Mouse (Mus musculus) MEL-GATA-1-ER (cell line): ENCODE measurements around the gene Hist1h2bf.
"Not testable (repeated sequence)": the region's sequence is repeated elsewhere in the genome, so short reads cannot be mapped to it uniquely, and the experiment has no call there.

Source experiments
- DNase-seq: peaks from one replicate; pipeline ENCODE4 v3.0.0-alpha.2; 2012; ENCODE audit warnings: low read depth; ENCODE audit errors: extremely low read depth

Gene Hist1h2bf

DNA sequence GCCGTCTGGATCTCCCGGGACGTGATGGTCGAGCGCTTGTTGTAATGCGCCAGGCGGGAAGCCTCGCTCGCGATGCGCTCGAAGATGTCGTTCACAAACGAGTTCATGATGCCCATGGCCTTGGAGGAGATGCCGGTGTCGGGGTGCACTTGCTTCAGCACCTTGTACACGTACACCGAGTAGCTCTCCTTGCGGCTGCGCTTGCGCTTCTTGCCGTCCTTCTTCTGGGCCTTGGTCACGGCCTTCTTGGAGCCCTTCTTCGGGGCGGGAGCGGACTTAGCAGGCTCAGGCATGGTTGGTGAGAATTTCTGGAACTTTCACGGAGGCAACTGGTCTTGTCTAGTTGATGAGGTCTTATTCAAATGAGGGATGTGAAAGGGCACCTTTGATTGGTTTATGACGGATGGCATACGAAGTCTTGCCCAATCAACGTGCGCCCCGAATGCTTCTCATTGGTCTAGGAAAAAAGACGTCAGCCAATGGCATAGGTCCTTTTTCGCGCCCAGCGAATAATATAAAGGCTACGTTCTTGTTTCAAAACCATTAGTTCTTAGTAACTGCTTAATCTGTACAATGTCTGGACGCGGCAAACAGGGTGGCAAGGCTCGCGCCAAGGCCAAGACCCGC, at the start of gene Hist1h2bf, which contains the start of gene Hist1h2ad:
TSS of gene Hist1h2bf (minus strand) at position 299 of the 627 bp plus-strand sequence.
TSS of gene Hist1h2ad (plus strand) at position 484 of the 627 bp plus-strand sequence.
- peak; percentile 99 for DNase-seq

DNA sequence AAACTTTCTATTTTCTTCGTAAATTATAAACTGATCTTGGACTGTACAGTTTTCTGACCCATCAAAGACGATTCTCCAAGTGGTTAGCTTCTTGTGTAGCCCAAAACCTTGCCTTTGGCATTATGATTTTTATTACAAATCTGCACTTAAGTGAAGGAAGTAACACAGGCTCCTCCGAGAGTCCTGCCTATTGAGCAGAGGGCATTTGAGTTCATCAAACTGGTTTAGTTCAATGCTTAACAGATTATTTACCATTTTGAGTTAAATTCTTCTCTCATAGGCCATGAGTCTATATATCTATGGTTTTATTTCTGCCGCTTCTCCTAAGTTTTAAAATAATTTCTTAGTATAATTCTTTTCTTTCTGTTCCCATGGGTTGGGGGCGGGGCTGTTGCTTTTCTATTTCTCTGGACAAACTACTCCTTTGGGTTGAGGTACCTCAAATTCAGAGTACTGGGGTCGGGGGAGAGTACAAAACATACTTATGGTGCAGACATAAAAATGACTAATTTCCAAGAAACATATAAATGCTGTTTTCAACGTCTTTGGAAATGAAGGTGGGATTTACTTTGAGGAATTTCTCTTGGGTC, 49.0 kb upstream of the Hist1h2bf start:
- peak; percentile 39 for DNase-seq

DNA sequence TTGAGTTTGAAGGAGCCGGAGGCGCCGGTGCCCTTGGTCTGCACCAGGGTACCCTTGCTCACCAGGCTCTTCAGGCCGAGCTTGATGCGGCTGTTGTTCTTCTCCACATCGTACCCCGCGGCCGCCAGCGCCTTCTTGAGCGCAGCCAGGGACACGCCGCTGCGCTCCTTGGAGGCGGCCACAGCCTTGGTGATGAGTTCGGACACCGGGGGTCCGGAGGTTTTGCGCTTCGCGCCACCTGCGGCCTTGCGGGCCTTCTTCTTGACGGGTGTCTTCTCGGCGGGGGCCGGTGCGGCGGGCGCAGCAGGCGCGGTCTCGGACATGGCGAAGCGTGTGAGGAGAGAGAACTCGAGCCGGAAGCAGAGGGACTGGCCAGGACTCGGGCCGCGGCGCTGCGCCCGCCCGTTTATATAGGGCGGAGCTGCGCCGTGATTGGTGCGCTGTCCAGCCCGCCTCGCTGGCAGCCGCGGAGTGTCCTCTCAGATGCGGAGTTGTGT, 48.2 kb upstream of the Hist1h2bf start, which contains the start of gene Hist1h1e:
TSS of gene Hist1h1e (minus strand) at position 384 of the 497 bp plus-strand sequence.
- DNase-seq: peak; percentile 81

DNA sequence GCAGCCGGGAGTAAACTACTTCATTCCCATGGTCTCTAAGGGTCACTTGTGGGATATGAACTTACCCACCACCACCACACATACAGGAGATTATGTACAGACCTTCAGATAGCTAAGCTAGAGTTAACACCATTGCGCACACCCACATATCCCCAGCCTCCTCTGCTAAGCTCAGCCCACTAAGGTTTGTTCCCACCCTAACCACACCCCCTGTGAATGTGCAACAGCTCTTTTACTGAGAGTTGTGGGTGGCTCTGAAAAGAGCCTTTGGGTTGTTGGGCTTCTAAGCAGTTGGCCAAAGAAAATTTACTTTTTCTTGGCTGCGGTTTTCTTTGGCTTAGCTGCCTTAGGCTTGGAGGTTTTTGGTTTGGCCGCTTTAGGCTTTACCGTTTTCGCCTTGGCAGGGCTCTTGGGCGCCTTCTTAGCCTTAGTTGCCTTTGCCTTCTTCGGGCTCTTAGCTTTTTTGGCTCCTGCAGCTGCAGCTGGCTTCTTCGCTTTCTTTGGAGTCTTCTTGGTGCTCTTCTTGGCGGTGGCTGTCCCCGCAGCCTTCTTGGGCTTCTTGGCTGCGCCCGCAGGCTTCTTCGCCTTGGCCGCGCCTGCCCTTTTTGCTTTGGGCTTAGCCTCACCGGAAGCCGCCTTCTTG, 47.7 kb upstream of the Hist1h2bf start:
- no peak for DNase-seq

DNA sequence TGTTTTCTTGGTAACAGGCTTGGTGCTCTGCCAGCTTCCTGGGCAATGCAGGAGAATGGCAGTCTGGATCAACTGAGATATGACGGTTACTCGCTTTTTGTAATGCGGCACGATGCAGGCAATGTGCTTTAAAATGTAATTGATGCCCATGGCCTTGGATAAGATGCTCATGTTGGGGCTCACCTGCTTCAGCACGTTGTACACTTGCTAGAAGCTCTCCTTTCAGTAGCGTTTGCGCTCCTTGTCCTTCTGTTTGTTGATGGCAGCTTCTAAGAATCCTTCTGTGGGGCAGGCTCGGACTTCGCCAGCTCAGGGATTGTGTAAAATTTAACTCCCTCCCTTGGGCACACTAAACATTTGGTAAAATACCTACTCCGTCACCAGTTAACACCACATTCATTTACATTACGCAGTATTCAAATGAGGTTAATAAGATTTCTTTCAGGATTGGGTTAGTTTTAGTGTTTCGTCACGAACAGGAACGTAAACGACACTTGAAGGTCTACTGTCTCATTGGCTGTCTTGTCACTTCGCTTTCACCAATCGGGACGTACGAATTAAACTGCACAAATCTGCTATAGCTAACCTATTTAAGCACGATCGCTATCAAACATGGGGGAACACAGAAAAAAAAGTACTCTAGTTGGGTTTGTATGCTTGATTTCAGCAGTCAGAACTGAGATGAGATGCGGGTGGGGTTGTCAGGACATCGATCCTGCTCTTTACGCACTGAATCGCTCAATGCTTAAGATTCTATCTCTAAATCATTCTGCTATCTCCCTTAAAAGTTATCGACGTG, 46.9 kb upstream of the Hist1h2bf start, which contains the start of gene Hist1h2be:
TSS of gene Hist1h2be (minus strand) at position 392 of the 799 bp plus-strand sequence.
- peak; percentile 98 for DNase-seq

DNA sequence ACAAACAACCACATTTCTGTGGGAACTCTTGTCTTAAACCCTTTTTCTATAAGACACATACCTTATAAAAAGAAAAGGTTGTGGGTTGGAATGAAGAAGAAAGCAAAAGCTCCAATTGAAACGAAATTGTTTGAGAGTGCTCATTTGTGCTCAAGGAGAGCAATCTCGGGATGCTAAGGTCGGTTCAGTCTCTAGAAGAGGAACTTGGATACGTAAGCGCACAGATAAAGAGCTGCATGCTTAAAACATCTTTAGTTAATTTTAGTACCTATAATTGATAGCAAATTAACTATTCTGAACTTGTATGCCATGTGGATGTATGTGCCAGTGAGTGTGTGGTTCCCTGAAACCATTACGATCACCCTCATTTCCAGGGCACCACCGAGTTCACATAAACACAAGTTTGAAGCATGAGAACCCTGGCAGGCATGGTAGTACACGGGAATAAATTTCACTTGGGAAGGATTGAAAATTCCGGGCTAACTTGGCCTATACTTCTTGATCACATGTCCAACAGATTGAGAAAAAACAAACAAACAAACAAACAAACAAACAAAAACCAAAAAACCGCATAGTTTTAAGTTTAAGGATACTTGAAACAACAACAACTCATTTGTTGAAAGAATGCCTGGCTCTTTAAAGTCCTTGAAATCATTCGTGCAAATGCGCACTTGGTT, 46.2 kb upstream of the Hist1h2bf start:
- DNase-seq: peak; percentile 55

DNA sequence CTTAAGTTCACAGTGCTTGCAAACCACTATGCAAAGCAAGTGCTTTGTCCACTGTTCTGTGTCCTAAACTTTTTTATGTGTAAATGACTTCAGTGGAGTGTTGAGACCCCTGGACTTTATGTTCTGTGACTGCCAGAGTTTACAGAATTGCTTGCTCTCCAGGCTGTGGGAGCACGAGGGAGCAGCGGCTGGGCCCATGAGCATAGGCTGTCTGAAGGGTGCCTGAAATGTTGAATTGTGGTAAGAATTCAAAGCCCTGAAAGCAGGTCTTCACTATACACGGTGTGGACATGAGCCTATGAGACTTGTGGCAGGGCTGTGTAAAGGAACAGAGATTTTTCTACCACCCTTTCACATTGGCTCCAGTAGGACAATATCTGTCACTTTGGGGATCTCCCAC, 37.6 kb upstream of the Hist1h2bf start:
- DNase-seq: no peak

DNA sequence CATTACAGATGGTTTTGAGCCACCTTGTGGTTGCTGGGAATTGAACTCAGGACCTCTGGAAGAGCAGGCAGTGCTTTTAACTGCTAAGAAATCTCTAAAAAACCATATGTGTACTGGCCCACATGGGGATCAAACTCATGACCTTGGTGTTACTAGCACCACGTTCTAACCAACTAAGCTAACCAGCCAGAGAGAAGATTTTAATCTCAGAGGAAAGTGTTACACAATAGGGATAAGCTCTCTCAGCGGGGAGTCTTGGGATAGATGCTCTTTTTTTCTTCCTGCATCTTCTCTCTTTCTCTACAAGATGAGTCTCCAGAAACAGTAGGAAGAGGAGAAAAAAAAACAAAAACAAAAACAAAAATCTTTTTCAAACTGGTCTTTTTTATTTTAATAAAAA, 36.4 kb upstream of the Hist1h2bf start:
- DNase-seq: no peak

DNA sequence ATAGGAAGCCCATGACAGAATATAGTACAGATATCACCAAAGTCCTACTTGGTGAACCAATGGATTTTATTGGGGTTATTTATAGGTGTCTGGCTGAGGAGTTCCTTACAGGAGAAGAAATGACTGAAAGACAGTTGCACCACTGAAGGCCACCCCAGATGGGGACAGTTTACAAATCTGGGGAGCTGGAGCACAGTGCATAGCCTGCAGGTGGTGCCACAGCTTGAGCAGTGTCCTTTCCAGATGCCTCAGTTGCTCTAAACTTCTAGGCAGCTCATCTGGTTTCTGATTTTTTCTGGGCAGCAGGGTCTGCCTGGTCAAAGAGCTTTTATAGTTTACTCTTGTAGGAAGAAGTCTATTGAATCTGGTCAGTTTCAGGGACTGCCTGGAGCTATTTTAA, 35.8 kb upstream of the Hist1h2bf start:
- no peak for DNase-seq

DNA sequence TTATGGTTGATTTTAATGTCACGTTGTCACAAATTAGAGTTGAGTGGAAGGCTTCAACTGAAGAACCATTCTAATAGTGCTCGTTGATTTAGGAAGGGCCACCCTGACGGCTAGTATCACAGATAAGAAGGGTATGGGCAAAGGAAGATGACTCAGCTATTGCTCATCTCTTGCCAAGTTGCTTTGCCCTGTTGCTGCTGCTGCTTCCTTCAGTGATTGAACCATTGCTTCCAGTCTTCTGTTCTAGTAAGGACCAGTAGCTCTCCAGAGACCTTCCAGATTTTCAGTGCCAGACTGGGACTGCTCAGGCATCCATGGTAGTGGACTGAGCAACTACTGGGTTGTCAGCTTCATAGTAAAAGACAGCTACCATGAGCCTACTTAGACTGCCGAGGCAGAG, 35.2 kb upstream of the Hist1h2bf start:
- peak; percentile 41 for DNase-seq

DNA sequence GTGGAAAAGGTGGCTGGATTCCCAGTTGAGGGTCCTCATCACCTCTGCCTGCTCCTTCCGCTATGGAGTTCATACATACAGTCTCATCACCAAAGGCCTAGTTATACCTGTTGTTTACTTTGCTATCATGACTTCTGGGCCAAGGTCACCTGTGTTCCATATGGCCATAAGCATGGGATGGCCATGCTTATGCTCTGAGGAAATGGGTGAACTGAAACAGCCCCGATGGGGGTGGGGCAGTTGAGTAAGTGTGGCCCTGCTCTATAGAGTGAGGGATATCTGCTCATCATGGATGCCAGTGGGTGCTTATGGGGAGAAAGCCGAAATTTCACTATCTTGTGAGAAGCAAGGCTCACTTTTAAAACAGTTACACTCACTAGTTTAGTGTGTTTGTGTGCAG, 31.1 kb upstream of the Hist1h2bf start:
- no peak for DNase-seq

DNA sequence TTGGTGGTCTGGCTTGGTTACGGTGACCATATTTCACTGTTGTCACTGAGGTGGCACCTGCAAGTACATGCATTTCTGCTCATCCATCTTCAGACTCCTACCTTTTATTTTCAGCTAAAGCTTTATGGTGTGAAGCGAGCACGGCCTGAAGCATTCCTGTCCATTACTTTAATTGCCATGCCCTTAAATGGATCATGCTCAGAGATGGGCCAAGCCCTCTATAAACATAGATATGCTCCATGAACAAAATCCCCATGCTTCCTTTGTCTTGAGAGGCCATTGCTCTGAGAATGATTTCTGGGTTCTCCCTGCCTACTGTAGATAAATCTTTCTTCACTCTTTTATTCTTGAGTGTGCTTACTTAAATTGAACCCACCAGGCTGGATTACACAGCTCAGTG, 30.5 kb upstream of the Hist1h2bf start:
- DNase-seq: no peak

DNA sequence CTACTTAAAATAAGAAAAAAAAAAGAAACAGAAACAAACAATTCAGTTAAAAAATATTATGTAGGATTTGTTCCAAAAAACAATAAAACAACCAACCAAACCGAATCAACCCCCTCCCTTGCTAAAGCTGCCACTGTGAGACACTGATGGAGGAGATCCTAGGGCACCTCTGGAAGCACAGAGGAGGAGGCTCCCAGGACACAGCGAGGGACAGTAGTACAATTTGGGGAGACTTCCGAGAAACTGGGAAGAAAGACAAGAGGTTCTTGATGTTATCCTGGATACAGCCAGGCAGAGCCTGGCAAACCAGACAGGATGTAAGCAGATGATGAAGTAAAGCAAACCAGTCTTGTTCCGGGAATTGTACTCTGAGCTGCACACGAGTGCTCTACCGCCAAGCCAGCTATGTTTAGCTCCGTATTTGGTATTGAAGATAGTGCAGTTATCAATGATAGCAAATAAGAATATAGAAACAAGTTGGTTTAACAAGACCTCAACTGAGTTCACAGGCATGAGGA, 29.2 kb upstream of the Hist1h2bf start:
- DNase-seq: no peak

DNA sequence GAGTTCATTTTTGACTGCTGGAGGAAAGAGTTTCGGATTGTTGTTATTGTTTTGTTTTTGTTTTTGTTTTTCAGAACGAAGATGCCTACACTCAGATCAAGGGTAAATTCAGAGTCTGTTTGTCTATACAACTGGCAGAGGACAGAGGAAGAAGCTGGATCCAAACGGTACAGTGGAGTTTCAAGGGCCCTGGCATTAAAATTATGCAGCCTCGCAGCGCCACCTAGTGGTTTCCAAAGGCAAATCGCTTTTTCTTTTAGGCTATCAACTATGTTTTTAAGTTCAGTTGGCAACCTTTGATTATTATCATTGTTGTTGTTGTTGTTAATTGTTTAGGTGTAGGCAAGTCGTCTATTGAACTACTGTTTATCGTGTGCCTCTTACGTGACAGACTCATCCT, 24.0 kb upstream of the Hist1h2bf start:
- peak; percentile 69 for DNase-seq

DNA sequence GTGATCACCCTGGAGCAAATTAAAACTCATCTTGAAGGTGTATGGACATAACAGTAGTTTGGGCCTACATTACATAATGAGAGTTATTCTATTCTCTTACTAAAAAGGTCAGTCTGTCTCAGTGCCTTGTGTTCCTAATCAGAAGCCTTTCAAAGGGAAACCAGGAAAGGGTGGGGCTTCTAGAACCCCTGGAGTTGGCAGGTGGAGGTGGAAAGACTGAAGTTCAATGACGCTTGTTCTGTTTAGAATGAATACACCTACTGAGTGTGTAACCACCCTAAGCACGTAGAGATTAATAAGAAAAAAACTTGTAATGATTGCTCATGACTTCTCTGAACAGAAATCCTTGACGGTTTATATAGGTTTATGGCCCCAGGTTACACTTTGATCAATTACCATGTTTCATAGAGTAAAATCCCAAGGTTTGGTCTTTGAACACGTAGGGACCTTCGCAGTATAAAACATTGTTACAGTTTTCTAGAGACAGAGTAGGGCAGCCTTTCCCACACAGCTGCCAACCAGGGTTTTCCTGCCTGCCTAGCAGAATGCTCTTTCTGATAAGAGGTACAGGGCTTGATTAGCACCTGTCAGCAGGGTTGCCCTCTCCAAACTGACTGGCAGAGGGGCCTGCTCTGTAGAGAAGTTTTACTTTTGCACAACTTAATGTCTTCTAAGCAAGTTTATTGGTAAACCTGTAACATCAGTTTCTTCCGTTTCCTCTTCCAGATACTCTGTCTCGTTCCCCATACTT, 21.8 kb upstream of the Hist1h2bf start:
- no peak for DNase-seq

DNA sequence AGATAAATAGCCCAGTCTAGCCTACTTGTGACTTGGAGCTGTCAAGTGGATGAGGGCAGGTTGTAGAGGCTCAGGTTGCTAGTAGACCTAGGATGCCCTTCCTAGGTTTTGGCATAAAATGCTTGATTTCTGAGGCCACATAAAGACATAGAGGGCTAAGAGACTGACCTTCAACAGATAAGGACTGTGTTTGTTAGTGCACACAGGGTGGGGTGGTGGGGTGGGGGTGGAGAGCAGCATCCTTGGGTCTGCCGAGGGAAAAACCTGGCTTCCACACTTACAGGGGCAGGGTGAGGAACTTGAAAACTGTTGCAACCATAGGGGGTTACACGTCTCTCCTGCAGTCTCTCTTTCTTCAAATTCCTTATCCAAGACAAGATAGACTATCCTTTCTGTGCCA, 21.2 kb upstream of the Hist1h2bf start:
- DNase-seq: no peak

DNA sequence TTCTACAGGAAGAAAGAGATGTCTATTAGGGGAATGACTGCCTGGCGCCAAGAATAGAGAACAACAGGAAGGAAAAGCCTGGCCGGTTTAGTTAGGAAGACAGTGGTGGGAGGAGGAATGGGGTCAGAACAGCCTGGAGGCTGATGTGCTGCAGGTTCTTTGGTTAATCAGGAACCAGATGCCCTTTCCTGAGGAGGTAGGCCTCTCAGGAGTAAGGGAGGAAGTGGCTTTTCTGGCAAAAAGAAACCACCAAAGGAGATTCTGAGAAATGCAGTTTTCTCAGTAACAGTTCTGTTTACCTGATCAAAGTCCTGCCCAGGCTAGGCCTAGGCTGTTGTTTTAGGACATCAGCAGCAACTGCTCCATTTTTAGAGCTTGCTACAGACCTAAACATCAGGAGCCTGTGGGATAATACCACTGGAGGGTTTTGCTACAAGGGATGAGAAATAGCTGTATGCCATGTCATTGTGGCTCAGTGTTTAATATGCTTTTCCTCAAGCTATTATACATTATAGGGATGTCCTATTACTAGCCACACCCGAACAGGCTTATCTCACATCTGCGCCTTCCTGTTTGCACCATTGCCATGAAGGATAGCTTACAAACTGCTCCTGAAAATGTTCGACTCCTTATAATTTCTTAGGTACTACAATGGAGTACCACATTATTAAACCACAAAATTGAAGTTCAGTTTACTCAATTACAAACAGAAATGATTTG, 19.2 kb upstream of the Hist1h2bf start:
- DNase-seq: peak; percentile 59

DNA sequence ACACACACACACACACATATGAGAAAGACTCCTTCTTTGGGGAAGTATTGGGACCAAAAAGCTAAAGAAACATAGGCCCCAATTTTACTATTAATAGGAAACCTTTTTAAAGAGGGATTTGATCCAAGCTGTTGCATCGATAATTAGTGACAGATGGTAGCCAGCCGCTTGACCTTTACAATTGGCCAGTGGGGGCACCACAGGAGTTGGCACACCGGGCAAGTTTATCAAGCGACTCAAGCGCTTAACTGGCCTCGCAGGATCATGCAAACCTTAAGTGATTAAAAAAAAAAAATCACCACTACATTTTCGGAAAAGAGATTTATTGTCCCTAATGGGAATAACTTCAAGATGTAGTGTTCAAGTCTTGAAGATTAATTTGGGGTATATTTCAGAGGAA, 18.6 kb upstream of the Hist1h2bf start:
- no peak for DNase-seq

DNA sequence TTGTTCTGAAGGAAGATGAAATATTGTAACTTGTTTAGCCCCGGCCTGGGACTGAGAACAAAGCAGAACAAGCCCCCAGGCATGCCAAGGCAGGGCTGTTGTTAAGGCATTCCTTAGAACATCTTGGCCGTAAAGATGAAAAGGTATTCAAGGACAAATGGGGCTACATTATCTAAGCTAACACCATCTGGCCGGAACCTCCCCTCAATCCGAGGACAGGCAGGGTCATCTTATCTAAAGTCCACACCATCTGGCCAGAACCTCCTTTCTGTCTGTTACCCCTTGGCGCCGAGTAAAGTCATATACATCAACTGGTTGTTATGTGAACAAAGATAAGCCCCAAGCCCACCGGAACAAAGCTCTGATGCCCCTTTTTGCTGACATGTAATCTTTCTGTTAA, 17.9 kb upstream of the Hist1h2bf start:
- DNase-seq: not testable (repeated sequence)
